Comparison of ENCODE assay signal across 8 mouse cellular contexts in genomic region chr2:26315925-26316311, GRCm38 (mm10). TPM values are rescaled to one million over a fixed set of nuclear protein-coding genes. Genes with fewer than 3 reads are reported as not detected.
A peak's percentile ranks its signal among the peaks of the same experiment; 100 is the strongest.
DNase-seq lines count a peak whose midpoint lies in the region; ATAC-seq and TF ChIP-seq lines count a peak whose summit lies in the region.

No protein-coding gene starts in this region.

- H3K36me3 ChIP-seq in E14TG2a.4 (ENCODE audit: insufficient read depth, low read length) = no peaks in the 10 kb centered on the region
- no peaks in the 10 kb centered on the region for H3K36me3 ChIP-seq in embryonic facial prominence, embryonic 12.5 days
- H3K36me3 ChIP-seq in heart, embryonic 16.5 days (ENCODE audit: control insufficient read depth, insufficient read depth) = no peaks in the 10 kb centered on the region
- H3K36me3 ChIP-seq in stomach, embryonic 16.5 days (ENCODE audit: control insufficient read depth, insufficient read depth, low read length) = no peaks in the 10 kb centered on the region

- H3K4me3 ChIP-seq in E14TG2a.4 (replicated peaks; ENCODE audit: low read length) = peak overlapping the region; percentile 86
- peak overlapping the region; percentile 67 for H3K4me3 ChIP-seq in embryonic facial prominence, embryonic 12.5 days
- peak overlapping the region; percentile 91 for H3K4me3 ChIP-seq in heart, embryonic 16.5 days (ENCODE audit: low read length)
- peak overlapping the region; percentile 80 for H3K4me3 ChIP-seq in stomach, embryonic 16.5 days (replicated peaks; ENCODE audit: low read length)

- H3K27ac ChIP-seq in embryonic facial prominence, embryonic 12.5 days = peak overlapping the region; percentile 94
- peak overlapping the region; percentile 95 for H3K27ac ChIP-seq in heart, embryonic 16.5 days (ENCODE audit: low read length)
- peak overlapping the region; percentile 93 for H3K27ac ChIP-seq in stomach, embryonic 16.5 days (ENCODE audit: low read length)

- no peak for TF ChIP-seq CTCF in E14TG2a.4 (conservative IDR thresholded peaks at IDR 0.05; ENCODE audit: low read length)

- H3K9me3 ChIP-seq in E14TG2a.4 (ENCODE audit: low read length) = no peaks in the 10 kb centered on the region
- H3K9me3 ChIP-seq in embryonic facial prominence, embryonic 12.5 days = no peaks in the 10 kb centered on the region
- H3K9me3 ChIP-seq in heart, embryonic 16.5 days (replicated peaks; ENCODE audit: control insufficient read depth, low read length) = no peaks in the 10 kb centered on the region
- no peaks in the 10 kb centered on the region for H3K9me3 ChIP-seq in stomach, embryonic 16.5 days (replicated peaks; ENCODE audit: control insufficient read depth, low read length)

- peaks cover 31% of the 10 kb centered on the region for H3K4me1 ChIP-seq in E14TG2a.4 (replicated peaks; ENCODE audit: low read depth, low read length)
- H3K4me1 ChIP-seq in embryonic facial prominence, embryonic 12.5 days = peaks cover 47% of the 10 kb centered on the region
- H3K4me1 ChIP-seq in heart, embryonic 16.5 days (ENCODE audit: control insufficient read depth, insufficient read depth, low read length) = peaks cover 44% of the 10 kb centered on the region
- peaks cover 34% of the 10 kb centered on the region for H3K4me1 ChIP-seq in stomach, embryonic 16.5 days (ENCODE audit: control insufficient read depth, insufficient read depth, low read length)

- H3K4me2 ChIP-seq in embryonic facial prominence, embryonic 12.5 days (replicated peaks) = peak overlapping the region; percentile 88
- peak overlapping the region; percentile 77 for H3K4me2 ChIP-seq in heart, embryonic 16.5 days (ENCODE audit: low read depth, low read length)
- peak overlapping the region; percentile 72 for H3K4me2 ChIP-seq in stomach, embryonic 16.5 days (ENCODE audit: low read depth, low read length)

- peak; percentile 55 for DNase-seq in ZHBTc4 (ENCODE audit: low read depth, low spot score)
- peak; percentile 65 to 81 for DNase-seq in kidney, postnatal 25 days
- DNase-seq in lung, postnatal 4 days = peak; percentile 60 to 72

- peak; percentile 18; the same call in 1 of the 2 replicates for ATAC-seq in embryonic facial prominence, embryonic 12.5 days (ENCODE audit: insufficient number of reproducible peaks, insufficient read depth, low FRiP score, low TSS enrichment)
- peak; percentile 18 for ATAC-seq in heart, embryonic 16.5 days (replicated peaks; ENCODE audit: extremely low read depth, insufficient read depth, low FRiP score)
- peak; percentile 56 for ATAC-seq in stomach, embryonic 16.5 days (ENCODE audit: insufficient read depth, low FRiP score)
- ATAC-seq in frontal cortex, adult (ENCODE audit: low TSS enrichment) = no peak

- peaks cover 33% of the 10 kb centered on the region for H3K27me3 ChIP-seq in E14TG2a.4 (ENCODE audit: insufficient read depth, low read length)
- no peaks in the 10 kb centered on the region for H3K27me3 ChIP-seq in embryonic facial prominence, embryonic 12.5 days
- H3K27me3 ChIP-seq in heart, embryonic 16.5 days (ENCODE audit: control insufficient read depth, insufficient read depth, low read length) = no peaks in the 10 kb centered on the region
- H3K27me3 ChIP-seq in stomach, embryonic 16.5 days (ENCODE audit: control insufficient read depth, insufficient read depth, low read length) = no peaks in the 10 kb centered on the region

- H3K9ac ChIP-seq in embryonic facial prominence, embryonic 12.5 days = peak overlapping the region; percentile 90
- peak overlapping the region; percentile 96 for H3K9ac ChIP-seq in heart, embryonic 16.5 days (ENCODE audit: low read length)
- peak overlapping the region; percentile 90 for H3K9ac ChIP-seq in stomach, embryonic 16.5 days (ENCODE audit: low read length)

- under 1% methylated on average over 11 of the region's 11 CpGs for WGBS in embryonic facial prominence, embryonic 12.5 days
- WGBS in heart, embryonic 16.5 days = 3% methylated on average over 11 of the region's 11 CpGs
- WGBS in stomach, embryonic 16.5 days = 0% methylated on average over 11 of the region's 11 CpGs

RNA-seq across cellular contexts. Expression of gene Gpsm1, which starts 0.6 kb away (rescaled TPM):
- 82.6 and 91.1 TPM in 2 replicates for polyA plus RNA-seq in embryonic facial prominence, embryonic 12.5 days (2016; fragmentation: Nextera tagmentation; extraction: Ambion mirVana)
- 102 and 104 TPM in 2 replicates for polyA plus RNA-seq in heart, embryonic 16.5 days (2015; fragmentation: Nextera tagmentation; extraction: Ambion mirVana)
- polyA plus RNA-seq in stomach, embryonic 16.5 days (2015; fragmentation: Nextera tagmentation; extraction: Ambion mirVana) = 28.8 and 33.0 TPM in 2 replicates

RNA-seq across cellular contexts. Expression of gene Ccdc187, which starts 21.6 kb away (rescaled TPM):
- 0.08 and 0.18 TPM in 2 replicates for polyA plus RNA-seq in embryonic facial prominence, embryonic 12.5 days (2016; fragmentation: Nextera tagmentation; extraction: Ambion mirVana)
- 0.10 and 0.13 TPM in 2 replicates for polyA plus RNA-seq in heart, embryonic 16.5 days (2015; fragmentation: Nextera tagmentation; extraction: Ambion mirVana)
- 0.58 and 0.82 TPM in 2 replicates for polyA plus RNA-seq in stomach, embryonic 16.5 days (2015; fragmentation: Nextera tagmentation; extraction: Ambion mirVana)

RNA-seq across cellular contexts. Expression of gene Dnlz, which starts 36.0 kb away (rescaled TPM):
- 31.8 and 33.1 TPM in 2 replicates for polyA plus RNA-seq in embryonic facial prominence, embryonic 12.5 days (2016; fragmentation: Nextera tagmentation; extraction: Ambion mirVana)
- 23.1 and 24.9 TPM in 2 replicates for polyA plus RNA-seq in heart, embryonic 16.5 days (2015; fragmentation: Nextera tagmentation; extraction: Ambion mirVana)
- 20.5 and 23.8 TPM in 2 replicates for polyA plus RNA-seq in stomach, embryonic 16.5 days (2015; fragmentation: Nextera tagmentation; extraction: Ambion mirVana)

RNA-seq across cellular contexts. Expression of gene Card9, which starts 44.8 kb away (rescaled TPM):
- polyA plus RNA-seq in embryonic facial prominence, embryonic 12.5 days (2016; fragmentation: Nextera tagmentation; extraction: Ambion mirVana) = 0.87 and 0.97 TPM in 2 replicates
- polyA plus RNA-seq in heart, embryonic 16.5 days (2015; fragmentation: Nextera tagmentation; extraction: Ambion mirVana) = 1.0 and 1.2 TPM in 2 replicates
- 1.1 and 1.5 TPM in 2 replicates for polyA plus RNA-seq in stomach, embryonic 16.5 days (2015; fragmentation: Nextera tagmentation; extraction: Ambion mirVana)
